In the genomic region with DNA sequence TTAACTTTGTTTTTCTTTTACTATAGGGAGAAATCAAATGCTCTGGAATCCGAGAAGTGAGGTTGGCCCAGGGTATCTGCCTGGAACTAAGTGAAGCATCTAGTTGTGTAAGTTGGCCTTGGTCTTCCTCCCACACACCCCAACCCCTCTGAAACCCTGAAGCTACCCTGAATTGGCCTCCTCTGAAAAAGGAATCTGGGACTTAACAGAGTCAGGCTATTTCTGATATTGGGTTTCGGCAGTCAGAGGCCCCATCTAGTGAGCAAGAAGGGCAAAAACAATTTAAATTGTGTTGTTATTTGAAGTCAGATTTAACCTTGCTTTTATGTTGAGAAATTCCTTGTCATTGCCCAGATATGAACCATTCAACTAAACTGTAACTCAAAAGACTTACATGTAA, we compare ENCODE assay signal across 15 mouse cellular contexts. TPM values are rescaled to one million over a fixed set of nuclear protein-coding genes. Genes with fewer than 3 reads are reported as not detected.
DNase-seq lines count a peak whose midpoint lies in the region; ATAC-seq and TF ChIP-seq lines count a peak whose summit lies in the region.
"Had no signal": no experiment of that assay in that cellular context is flagged by ENCODE, and none has a peak within 500 bp of the region (broad histone marks: within the 10 kb centered on the region; RNA-seq: fewer than 3 reads in every experiment).

No protein-coding gene starts in this region.

- H3K9me3 ChIP-seq in CH12.LX (replicated peaks; ENCODE audit: low read length) = no peaks in the 10 kb centered on the region
- H3K9me3 ChIP-seq: embryonic facial prominence, embryonic 15.5 days; G1E; hindbrain, embryonic 12.5 days; liver, embryonic 13.5 days had no signal

- DNase-seq in frontal cortex, postnatal 25 days (ENCODE audit: low spot score in 2 of 2) = no peak
- no peak for DNase-seq in left cerebral cortex, adult 2 months (ENCODE audit: extremely low spot score in 1 of 2, low spot score in 2 of 2)
- no peak for DNase-seq in left cerebral cortex, adult 11 months (ENCODE audit: low spot score)
- DNase-seq in CH12.LX (ENCODE audit: extremely low read depth) = no peak
- peak; percentile 43 for DNase-seq in adrenal gland, postnatal 14 days
- DNase-seq in spleen, adult 18-20 months = no peak
- DNase-seq in right cerebral cortex, postnatal 36 days (ENCODE audit: low spot score in 2 of 2) = no peak
- DNase-seq: gastrocnemius, postnatal 14 days; liver, embryonic 13.5 days; thymus, postnatal 4 days had no signal

- no peaks in the 10 kb centered on the region for H3K36me3 ChIP-seq in CH12.LX (replicated peaks in 1 of 2; ENCODE audit: control insufficient read depth in 1 of 2, insufficient read depth in 1 of 2, low read length in 1 of 2)
- H3K36me3 ChIP-seq: embryonic facial prominence, embryonic 15.5 days; G1E; hindbrain, embryonic 12.5 days; liver, embryonic 13.5 days had no signal

- no peak overlapping the region for H3K9ac ChIP-seq in CH12.LX (ENCODE audit: insufficient read depth, low read depth)
- H3K9ac ChIP-seq: embryonic facial prominence, embryonic 15.5 days; hindbrain, embryonic 12.5 days; liver, embryonic 13.5 days had no signal

- no peaks in the 10 kb centered on the region for H3K4me1 ChIP-seq in CH12.LX (ENCODE audit: control insufficient read depth in 1 of 2, insufficient read depth in 2 of 2)
- H3K4me1 ChIP-seq: embryonic facial prominence, embryonic 15.5 days; hindbrain, embryonic 12.5 days; liver, embryonic 13.5 days had no signal

- no peak for TF ChIP-seq EP300 in CH12.LX (IDR thresholded peaks at IDR 0.05; ENCODE audit: low read length)

- TF ChIP-seq CTCF in left cerebral cortex, adult 2 months (IDR thresholded peaks at IDR 0.05) = peak; percentile 58
- peak in 1 of 2 experiments; percentile 64; a peak in 2 of 4 replicates for TF ChIP-seq CTCF in CH12.LX (conservative IDR thresholded peaks at IDR 0.05 in 1 of 2, IDR thresholded peaks at IDR 0.05 in 1 of 2; ENCODE audit: low read depth in 2 of 2, low read length in 2 of 2)

- H3K4me3 ChIP-seq in left cerebral cortex, adult 2 months = no peak overlapping the region
- no peak overlapping the region for H3K4me3 ChIP-seq in CH12.LX (replicated peaks in 1 of 3; ENCODE audit: low read depth in 2 of 3, low read length in 2 of 3, poor library complexity in 1 of 3)
- H3K4me3 ChIP-seq: embryonic facial prominence, embryonic 15.5 days; hindbrain, embryonic 12.5 days; liver, embryonic 13.5 days had no signal

- TF ChIP-seq RAD21 in CH12.LX (IDR thresholded peaks at IDR 0.05; ENCODE audit: low read depth, low read length) = peak; percentile 68

- intact Hi-C loops in left cerebral cortex, adult 2 months (cut with DNase I) = loop anchor here (1.0 to 10.0 kb wide), 2 partner anchors 72 to 1566 kb away; no protein-coding TSS in a partner anchor

- no peak overlapping the region for H3K4me2 ChIP-seq in CH12.LX (ENCODE audit: insufficient read depth, low read depth, poor library complexity, severe bottlenecking)
- H3K4me2 ChIP-seq: embryonic facial prominence, embryonic 15.5 days; hindbrain, embryonic 12.5 days; liver, embryonic 13.5 days had no signal

- in situ Hi-C loops in CH12.LX (cut with MboI; ENCODE audit: low pct_ligation_motif_present, low pct_unique_long_range_greater_than_20kb, low sequenced_read_pairs) = loop anchor here (25.0 kb wide), 1 partner anchor 339 kb away; a partner anchor contains a TSS

- H3K79me2 ChIP-seq in CH12.LX (replicated peaks; ENCODE audit: control insufficient read depth, extremely low read depth, insufficient read depth, poor library complexity, severe bottlenecking) = no peaks in the 10 kb centered on the region

- no peak for TF ChIP-seq POLR2A in CH12.LX (IDR thresholded peaks at IDR 0.05; ENCODE audit: low read depth, low read length)

- dilution Hi-C loops in CH12.LX (cut with MboI; ENCODE audit: extremely low pct_ligation_motif_present, extremely low pct_unique_long_range_greater_than_20kb, low sequenced_read_pairs) = no loop called here

- peak overlapping the region; percentile 17; the same call in 1 of the 2 replicates for H3K27ac ChIP-seq in left cerebral cortex, adult 2 months
- no peak overlapping the region for H3K27ac ChIP-seq in CH12.LX (ENCODE audit: insufficient read depth, low read depth)
- H3K27ac ChIP-seq: embryonic facial prominence, embryonic 15.5 days; hindbrain, embryonic 12.5 days; liver, embryonic 13.5 days had no signal

- ATAC-seq in frontal cortex, adult (ENCODE audit: low TSS enrichment) = peak; percentile 77
- ATAC-seq: midbrain, embryonic 16.5 days had no signal

- H3K27me3 ChIP-seq in CH12.LX (replicated peaks) = no peaks in the 10 kb centered on the region
- H3K27me3 ChIP-seq: embryonic facial prominence, embryonic 15.5 days; hindbrain, embryonic 12.5 days; liver, embryonic 13.5 days had no signal

TF ChIP-seq in CH12.LX, 34 proteins besides CTCF, POLR2A, EP300 and RAD21:
- no peak for TF ChIP-seq CHD1 (IDR thresholded peaks at IDR 0.05; ENCODE audit: low read depth, low read length)
- TF ChIP-seq SMC3 (IDR thresholded peaks at IDR 0.05; ENCODE audit: low read depth, low read length) = peak; percentile 62

RNA-seq across cellular contexts. Expression of a gene that starts 12.3 kb away (rescaled TPM):
- 10 to 100 TPM; 57.8 to 66.1 TPM for total RNA-seq in left cerebral cortex, adult 2 months (2021)
- not detected in 2 replicates for total RNA-seq in CH12.LX (2012; rRNA removed)
- total RNA-seq in CH12.LX (2014; rRNA removed) = not detected in 2 replicates
- polyA plus RNA-seq in CH12.LX (2012; ENCODE audit: insufficient read length, low read depth) = not detected in 2 replicates
- 79.3 and 95.3 TPM in 2 replicates for total RNA-seq in adrenal gland, postnatal 14 days (2021)

Comparison
In these comparisons a context has a peak if more than half of its experiments do, and no peak if none do; other contexts are left out.
1. RNA of a gene that starts 12.3 kb away (total RNA-seq): 79.3 to 95.3 TPM in adrenal gland, postnatal 14 days and 57.8 to 66.1 TPM in left cerebral cortex, adult 2 months; not detected in CH12.LX; every median in the first group is over 10 times any median in the second.